Mouse (Mus musculus): ENCODE measurements at regions not wholly inside any gene's neighbourhood (a gene's known extent, or its start where the extent isn't known, plus 50 kb on each side); places are given as distances from the start of the nearest gene placed in this dataset.

GRCm38 (mm10) chr7:111191216-111191615, 108.4 kb upstream of the Eif4g2 start:
- no peak for TF ChIP-seq CTCF (IDR thresholded peaks at IDR 0.05; ENCODE audit: low read depth, low read length)
- no peak for TF ChIP-seq GATA1 (IDR thresholded peaks at IDR 0.05; ENCODE audit: borderline replicate concordance, low read length)

All from G1E (cell line).